Mouse (Mus musculus): ENCODE data around the gene Vmn1r142.
"Not testable (repeated sequence)": the region's sequence is repeated elsewhere in the genome, so short reads cannot be mapped to it uniquely, and the experiment has no call there.

DNA sequence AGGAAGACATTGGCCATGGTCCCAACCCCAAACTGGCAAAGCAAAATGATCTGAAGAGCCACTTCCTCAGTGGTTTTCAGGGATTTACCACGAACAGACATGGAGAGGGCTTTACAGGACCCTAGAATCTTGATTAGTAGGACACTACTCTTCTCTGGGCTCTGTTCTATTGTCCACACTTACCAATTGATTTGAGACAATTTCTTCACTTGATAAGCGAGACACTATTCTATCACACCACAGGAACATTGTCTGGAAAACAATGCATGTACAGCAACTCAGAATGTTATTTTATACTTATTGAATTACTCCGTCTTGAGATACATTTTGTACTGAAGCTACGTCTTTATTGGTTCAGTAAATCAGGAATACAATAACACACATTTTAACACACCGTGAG, 29.2 kb downstream of the Vmn1r142 start, which contains the start of gene Gm10666:
- not testable (repeated sequence) for TF ChIP-seq KAT2A (conservative IDR thresholded peaks at IDR 0.05; ENCODE audit: low read depth, low read length); POLR2A (IDR thresholded peaks at IDR 0.05; ENCODE audit: control insufficient read depth in 1 of 2, insufficient read depth in 1 of 2, low read depth in 1 of 2, low read length in 2 of 2, poor library complexity in 1 of 2); TAL1 (IDR thresholded peaks at IDR 0.05; ENCODE audit: low read length); CTCF (IDR thresholded peaks at IDR 0.05 in 2 of 3, conservative IDR thresholded peaks at IDR 0.05 in 1 of 3; ENCODE audit: control insufficient read depth in 1 of 3, insufficient read depth in 1 of 3, low read depth in 2 of 3, low read length in 3 of 3, poor library complexity in 1 of 3, severe bottlenecking in 1 of 3); POLR2AphosphoS2 (IDR thresholded peaks at IDR 0.05; ENCODE audit: low read length); EP300 (IDR thresholded peaks at IDR 0.05; ENCODE audit: low read depth in 1 of 2, low read length in 2 of 2); TBP (IDR thresholded peaks at IDR 0.05; ENCODE audit: low read depth, low read length); TCF12 (IDR thresholded peaks at IDR 0.05; ENCODE audit: low read depth, low read length)
